Mouse (Mus musculus) bone marrow macrophage, adult 2 months (primary cell): ENCODE measurements around the gene Nav2. TPM values are rescaled to one million over a fixed set of nuclear protein-coding genes. Genes with fewer than 3 reads are reported as not detected.

Experiments
- H3K27ac ChIP-seq: 2 replicates; pipeline ENCODE4 v1.5.1; 2012; ENCODE audit warnings: low read depth, low read length; ENCODE audit not compliant: insufficient read depth
- H3K4me1 ChIP-seq: 2 replicates; pipeline ENCODE4 v1.6.1; 2012; ENCODE audit warnings: low read length; ENCODE audit not compliant: control insufficient read depth, insufficient read depth
- H3K4me3 ChIP-seq: 2 replicates; pipeline ENCODE4 v1.5.1; 2012; ENCODE audit warnings: mild to moderate bottlenecking, low read length, moderate library complexity; ENCODE audit not compliant: insufficient read depth
- CTCF ChIP-seq: IDR thresholded peaks from 2 replicates; pipeline ENCODE4 v1.5.1; 2012; ENCODE audit warnings: low read depth, mild to moderate bottlenecking, low read length, moderate library complexity
- POLR2A ChIP-seq: IDR thresholded peaks from 2 replicates; pipeline ENCODE4 v1.6.1; 2012; ENCODE audit warnings: mild to moderate bottlenecking, low read depth, low read length, borderline replicate concordance
- polyA plus RNA-seq: library from polyadenylated mRNA; stranded (reverse); fragments of >200 nt; gene quantifications from 2 replicates; pipeline ENCODE4 v1.2.4, GENCODE M21; 2012; ENCODE audit not compliant: missing spikeins, insufficient read depth, insufficient read length

The Nav2 gene
- polyA plus RNA-seq, 1 experiment = 22.2 TPM

- Histone ChIP-seq H3K27ac (no peak overlapping the region), H3K4me3 (no peak overlapping the region), H3K4me1 (peaks cover 51% of the 10 kb centered on the region)
- TF ChIP-seq POLR2A = no peak
- TF ChIP-seq CTCF = no peak
Observed at GRCm38 (mm10) chr7:49273907-49274656, 365.6 kb downstream of the Nav2 start.

GRCm38 (mm10) chr7:49274676-49275075, 366.2 kb downstream of the Nav2 start:
- TF ChIP-seq CTCF (no peak), POLR2A (no peak)
- Histone ChIP-seq H3K4me3 (no peak overlapping the region), H3K4me1 (peaks cover 45% of the 10 kb centered on the region), H3K27ac (no peak overlapping the region)

- peaks cover 33% of the 10 kb centered on the region for H3K4me1 ChIP-seq
- no peak overlapping the region for H3K27ac ChIP-seq
- TF ChIP-seq CTCF (no peak), POLR2A (no peak)
- H3K4me3 ChIP-seq = no peak overlapping the region
Observed at GRCm38 (mm10) chr7:49276163-49276562, 367.6 kb downstream of the Nav2 start.

- Histone ChIP-seq H3K4me3 (no peak overlapping the region), H3K27ac (no peak overlapping the region), H3K4me1 (peaks cover 22% of the 10 kb centered on the region)
- TF ChIP-seq POLR2A = no peak
- TF ChIP-seq CTCF = no peak
Observed at GRCm38 (mm10) chr7:49277685-49278084, 369.2 kb downstream of the Nav2 start.

GRCm38 (mm10) chr7:49278531-49278930, 370.0 kb downstream of the Nav2 start:
- Histone ChIP-seq H3K27ac (no peak overlapping the region), H3K4me3 (no peak overlapping the region), H3K4me1 (peaks cover 17% of the 10 kb centered on the region)
- TF ChIP-seq POLR2A (no peak), CTCF (no peak)

- TF ChIP-seq CTCF = no peak
- no peak for TF ChIP-seq POLR2A
- Histone ChIP-seq H3K4me1 (peaks cover 10% of the 10 kb centered on the region), H3K4me3 (no peak overlapping the region), H3K27ac (no peak overlapping the region)
Observed at GRCm38 (mm10) chr7:49280427-49280826, 371.9 kb downstream of the Nav2 start.

GRCm38 (mm10) chr7:49282446-49282845, 373.9 kb downstream of the Nav2 start:
- H3K4me1 ChIP-seq = peaks cover 19% of the 10 kb centered on the region
- TF ChIP-seq POLR2A = no peak
- H3K27ac ChIP-seq = no peak overlapping the region
- H3K4me3 ChIP-seq = no peak overlapping the region

GRCm38 (mm10) chr7:49283507-49284361, 375.2 kb downstream of the Nav2 start:
- TF ChIP-seq CTCF (no peak), POLR2A (no peak)
- peaks cover 16% of the 10 kb centered on the region for H3K4me1 ChIP-seq
- no peak overlapping the region for H3K27ac ChIP-seq
- H3K4me3 ChIP-seq = no peak overlapping the region

- Histone ChIP-seq H3K4me3 (no peak overlapping the region), H3K27ac (no peak overlapping the region), H3K4me1 (peaks cover 16% of the 10 kb centered on the region)
- TF ChIP-seq CTCF (no peak), POLR2A (no peak)
Observed at GRCm38 (mm10) chr7:49288186-49288585, 379.7 kb downstream of the Nav2 start.

GRCm38 (mm10) chr7:49290308-49290707, 381.8 kb downstream of the Nav2 start:
- no peak overlapping the region for H3K4me3 ChIP-seq
- H3K4me1 ChIP-seq = peaks cover 16% of the 10 kb centered on the region
- H3K27ac ChIP-seq = no peak overlapping the region
- no peak for TF ChIP-seq CTCF
- TF ChIP-seq POLR2A = no peak
